Mouse (Mus musculus): ENCODE measurements at regions not wholly inside any gene's neighbourhood (a gene's known extent, or its start where the extent isn't known, plus 50 kb on each side); places are given as distances from the start of the nearest gene placed in this dataset.

DNA sequence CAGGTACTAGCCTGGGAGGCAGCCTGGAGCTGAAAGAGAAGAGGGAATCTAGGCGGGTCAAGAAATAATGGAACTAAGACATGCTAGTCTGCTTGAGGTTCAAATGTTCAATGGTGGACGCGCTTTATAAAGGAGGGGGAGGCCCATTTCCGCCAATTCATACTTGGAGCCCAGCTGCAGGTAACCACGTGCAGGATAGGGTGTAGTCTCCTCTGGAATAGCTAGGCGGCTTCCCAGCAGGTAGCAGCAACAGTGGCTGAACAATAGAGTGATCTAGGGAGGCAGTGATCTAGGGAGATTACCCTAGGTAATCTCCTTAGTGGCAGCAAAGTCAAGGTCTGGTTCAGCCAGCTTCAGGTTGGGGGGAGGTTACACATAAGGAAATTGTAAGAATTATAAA lies 134.6 kb downstream of the Sh2d4b start:
- DNase-seq, result no peak

DNA sequence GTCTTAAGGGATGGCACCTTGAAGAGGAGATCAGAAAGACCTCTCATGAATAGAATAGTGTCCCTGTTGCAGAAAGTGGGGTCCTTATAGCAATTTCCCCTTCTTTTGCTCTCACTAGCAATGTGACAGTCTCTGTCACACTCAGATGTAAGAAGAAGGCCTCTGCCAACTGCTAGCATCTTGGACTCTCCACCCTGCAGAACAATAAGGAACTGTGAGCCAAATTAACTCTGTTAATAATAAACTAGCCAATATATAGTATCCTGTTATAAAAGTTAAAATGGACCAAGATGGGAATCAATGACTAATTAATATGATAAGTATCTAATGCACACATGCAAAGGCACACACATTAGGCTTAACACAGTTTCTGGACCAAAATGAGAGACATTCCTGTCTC lies 152.5 kb downstream of the Sh2d4b start:
- no peak for DNase-seq

DNA sequence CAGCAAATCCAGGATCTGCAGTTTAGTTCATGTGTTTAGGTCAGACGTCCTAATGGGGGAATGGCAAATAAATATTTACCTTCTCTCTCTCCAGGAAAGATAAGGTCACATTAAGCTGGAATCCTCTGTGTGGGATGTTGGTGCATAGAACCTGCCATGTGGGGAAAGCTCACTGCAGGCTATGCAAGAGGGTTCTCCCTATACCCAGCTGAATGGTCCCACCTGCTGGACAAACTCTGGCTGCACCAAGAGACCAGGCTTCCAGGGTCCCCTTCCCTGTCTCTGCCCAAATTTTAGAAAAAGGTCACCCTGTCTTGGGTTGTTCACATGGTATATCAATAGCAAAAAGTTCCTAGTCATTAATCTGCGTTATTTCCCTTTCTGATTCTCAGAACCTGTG lies 161.2 kb downstream of the Sh2d4b start:
- DNase-seq, result peak; percentile 13 to 69

DNA sequence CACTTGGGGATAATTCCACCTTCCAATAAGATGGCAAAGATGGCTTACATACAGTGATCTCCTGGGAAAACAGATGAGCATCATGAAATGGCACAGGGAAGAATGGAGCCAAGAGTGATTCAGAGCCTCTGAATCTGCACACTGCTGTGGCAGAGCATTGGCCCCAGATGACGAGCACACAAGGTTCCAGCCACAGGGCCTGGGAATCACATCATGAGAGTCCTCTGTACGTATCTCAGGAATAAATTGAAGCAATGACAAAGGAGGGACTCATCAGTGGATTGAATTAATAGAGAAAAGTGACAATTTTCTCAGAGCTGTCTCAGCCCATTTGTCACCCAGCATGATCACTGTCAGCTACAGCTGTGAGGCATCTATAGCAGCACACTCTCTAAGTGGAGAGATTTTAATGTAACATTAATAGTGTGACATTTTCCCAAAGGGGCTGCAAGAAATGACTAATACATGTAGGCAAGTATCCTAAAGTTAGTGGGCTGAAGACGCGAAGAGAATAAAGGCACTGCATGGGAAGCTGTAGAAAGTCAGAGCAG lies 184.0 kb downstream of the Sh2d4b start:
- DNase-seq, result no peak

DNA sequence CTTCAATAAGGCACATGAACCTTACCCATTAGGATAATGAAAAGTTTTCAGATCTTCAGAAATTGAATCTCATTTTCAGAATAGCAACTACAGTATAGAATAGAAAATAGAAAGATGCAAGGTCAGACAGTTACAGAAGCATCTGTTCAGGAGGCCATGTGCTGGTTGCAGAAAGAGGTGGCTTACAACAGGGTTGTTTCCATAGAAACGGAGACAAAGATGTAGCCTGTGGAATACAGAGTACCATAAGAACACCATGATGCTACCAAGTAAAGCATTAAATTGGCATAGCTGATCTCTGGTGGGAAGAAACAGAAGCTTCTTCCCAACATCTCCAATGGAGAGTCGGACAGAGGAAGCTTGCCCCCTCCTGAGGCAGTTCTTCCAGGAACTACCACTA lies 185.6 kb downstream of the Sh2d4b start:
- no peak for DNase-seq

DNA sequence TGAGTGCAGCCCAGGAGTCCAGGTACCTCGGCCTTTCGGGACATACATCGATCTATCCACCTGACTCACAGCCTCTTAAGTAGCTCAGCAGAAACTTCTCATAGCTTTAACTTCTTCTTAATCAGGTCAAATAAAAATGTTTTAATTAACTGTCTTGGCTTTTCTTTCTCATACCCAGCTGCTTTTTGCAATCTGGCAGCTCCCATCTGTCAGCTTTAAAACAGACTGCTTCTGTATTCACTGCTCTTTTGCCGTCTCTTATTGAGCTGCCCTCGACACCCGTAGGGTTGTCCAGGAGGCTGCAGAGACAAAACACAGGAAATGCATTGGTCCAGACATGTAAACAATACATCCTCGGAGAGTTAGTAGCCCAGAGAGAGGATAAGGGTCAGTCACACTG lies 189.6 kb downstream of the Sh2d4b start:
- DNase-seq, result no peak

DNA sequence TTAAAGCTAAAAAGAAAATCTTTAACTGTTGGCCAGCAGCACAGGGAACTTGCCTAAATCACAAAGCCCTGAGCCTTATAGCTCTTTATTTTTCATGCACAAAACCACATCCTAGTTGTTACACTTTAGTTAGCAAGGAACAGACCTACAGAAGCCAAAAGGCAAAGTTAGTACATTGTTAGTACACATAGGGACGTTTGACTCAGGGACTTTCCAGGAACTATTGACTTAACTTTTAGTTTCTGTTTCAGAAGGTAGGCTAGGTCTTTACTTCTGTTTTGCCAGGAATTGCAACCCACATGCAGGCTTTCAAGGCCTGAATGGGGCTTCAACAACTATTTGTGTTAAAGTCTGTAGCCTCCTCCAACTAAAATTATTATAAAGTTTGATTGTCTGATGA lies 211.4 kb downstream of the Sh2d4b start:
- no peak for DNase-seq

DNA sequence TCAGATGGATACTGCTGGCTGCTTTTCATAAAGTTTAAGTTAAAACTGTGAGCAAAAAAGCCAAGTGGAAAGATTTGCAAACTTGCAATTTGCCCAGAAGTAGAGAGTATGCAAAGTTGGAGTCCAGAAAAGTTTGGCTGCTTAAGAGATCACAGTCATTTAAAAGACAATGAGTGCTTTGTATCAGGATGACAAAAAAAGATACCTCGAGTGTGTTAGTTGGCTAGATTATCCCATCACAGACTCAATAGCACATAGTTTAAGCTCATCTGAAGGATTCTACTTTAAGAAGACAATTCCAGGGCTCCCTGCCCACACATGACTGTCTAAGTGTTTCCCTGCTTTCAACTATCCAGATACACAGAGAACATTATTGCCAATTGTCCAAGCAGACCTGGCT lies 239.5 kb downstream of the Sh2d4b start:
- DNase-seq, result no peak

Measured in kidney, postnatal 36 days (tissue).